Mouse (Mus musculus) c-Kit-positive CD71-negative TER-119-negative erythroid progenitor cells, embryonic 14.5 days (primary cell): ENCODE measurements at regions not wholly inside any gene's neighbourhood (a gene's known extent, or its start where the extent isn't known, plus 50 kb on each side); places are given as distances from the start of the nearest gene placed in this dataset.

Experiments used
- DNase-seq: peaks from one replicate; pipeline ENCODE4 v3.0.0-alpha.2; 2013; ENCODE audit warnings: low read depth

DNA sequence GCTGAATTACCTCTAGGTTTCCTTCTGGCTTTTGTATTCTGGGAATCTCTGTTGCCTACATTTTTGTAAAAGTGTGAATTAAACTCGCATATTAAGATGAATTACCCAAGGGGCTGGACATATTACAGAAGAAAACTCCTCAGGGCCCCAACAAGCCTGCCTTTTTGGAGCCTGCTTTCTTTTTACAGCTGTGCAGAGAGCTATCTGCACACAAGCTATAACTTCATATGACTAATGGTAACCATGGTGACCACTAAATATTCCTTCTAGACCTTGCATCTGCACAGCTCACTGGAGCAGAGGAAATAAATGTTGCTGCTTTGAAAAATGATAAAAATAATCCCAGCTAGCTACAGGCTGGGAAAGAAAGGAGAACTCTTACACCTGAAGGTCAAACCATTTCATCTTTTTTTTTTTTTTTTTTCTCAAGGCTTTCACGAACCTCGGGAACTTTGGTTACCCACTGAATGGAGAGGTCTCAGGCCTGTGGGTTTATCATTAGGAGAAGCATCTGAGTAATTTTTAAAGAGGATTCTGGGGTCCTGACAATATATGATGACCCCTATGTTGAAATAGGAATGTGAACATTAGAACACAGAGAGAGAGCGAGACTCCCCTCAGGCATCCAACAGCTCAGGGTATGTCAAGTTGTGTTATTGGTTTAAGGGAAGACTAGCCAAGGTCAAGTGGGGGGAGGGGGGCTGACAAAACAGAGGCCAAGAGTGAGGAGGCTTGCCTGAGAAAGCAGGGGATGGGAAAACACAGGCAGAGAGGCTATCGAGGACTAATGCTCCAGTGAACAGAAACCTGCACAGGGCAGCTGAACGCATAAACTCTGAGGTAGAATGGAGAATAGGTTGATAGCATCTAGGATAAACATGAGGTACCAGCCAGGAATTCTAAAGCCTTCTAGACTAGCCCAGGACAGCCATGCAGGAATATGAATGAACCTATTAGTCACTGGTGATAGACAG, 188.4 kb downstream of the Phlda1 start:
- no peak for DNase-seq

DNA sequence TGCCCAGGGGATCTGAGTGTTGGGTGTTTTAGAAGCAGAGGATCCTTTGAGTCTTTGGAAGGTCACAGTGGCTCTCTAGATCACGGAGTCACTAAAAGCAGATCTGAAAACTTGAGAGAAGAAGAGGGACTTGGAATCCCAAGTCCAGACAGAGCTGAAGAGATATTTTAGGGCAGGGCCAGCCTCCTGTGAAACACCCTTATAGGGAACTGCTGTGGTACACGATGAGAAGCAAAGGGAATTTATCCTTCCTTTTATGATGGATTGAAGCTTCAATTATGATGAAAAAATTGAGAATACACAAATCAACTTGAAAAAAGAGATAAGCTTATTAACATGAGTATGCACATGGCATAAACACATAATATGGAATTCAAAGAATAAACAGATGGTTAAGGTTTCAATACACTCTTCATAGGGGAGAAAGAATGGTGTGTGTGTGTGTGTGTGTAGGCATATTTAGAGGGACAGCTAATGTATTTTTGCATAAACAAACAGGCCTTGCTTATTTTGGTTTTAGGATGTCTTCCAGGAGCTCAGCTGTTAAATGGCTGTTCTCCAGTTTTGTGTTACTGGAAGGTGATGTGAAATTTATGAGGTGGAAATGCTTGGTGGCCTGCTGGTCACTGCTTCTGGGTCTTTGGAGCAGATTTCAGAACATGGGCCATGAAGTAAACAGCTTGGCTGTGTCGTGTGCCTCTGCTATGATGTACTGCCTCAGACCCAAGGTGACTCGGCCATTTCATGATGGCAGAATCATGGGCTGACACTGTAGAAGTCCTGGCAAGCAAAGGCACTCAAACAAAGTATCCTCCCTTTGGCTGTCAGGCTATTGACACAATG, 190.1 kb downstream of the Phlda1 start:
- no peak for DNase-seq

DNA sequence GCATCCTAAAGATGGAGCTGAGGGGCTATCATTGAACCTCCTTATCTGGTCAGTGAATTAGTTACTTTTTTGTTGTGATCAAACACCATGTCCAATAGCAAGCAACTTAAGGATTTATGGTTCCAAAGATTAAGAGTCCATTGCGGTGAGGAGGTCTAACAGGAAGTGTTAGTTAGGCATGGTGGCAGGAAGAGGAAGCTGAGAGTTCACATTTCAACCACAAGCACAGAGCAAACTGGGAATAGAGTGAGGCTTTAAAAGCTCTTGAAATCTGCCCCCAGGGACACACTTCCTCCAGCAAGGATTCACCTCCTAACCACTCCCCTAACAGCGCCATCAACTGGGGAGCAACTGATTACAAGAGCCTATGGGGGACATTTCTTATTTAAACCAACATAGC, 190.9 kb downstream of the Phlda1 start:
- no peak for DNase-seq

DNA sequence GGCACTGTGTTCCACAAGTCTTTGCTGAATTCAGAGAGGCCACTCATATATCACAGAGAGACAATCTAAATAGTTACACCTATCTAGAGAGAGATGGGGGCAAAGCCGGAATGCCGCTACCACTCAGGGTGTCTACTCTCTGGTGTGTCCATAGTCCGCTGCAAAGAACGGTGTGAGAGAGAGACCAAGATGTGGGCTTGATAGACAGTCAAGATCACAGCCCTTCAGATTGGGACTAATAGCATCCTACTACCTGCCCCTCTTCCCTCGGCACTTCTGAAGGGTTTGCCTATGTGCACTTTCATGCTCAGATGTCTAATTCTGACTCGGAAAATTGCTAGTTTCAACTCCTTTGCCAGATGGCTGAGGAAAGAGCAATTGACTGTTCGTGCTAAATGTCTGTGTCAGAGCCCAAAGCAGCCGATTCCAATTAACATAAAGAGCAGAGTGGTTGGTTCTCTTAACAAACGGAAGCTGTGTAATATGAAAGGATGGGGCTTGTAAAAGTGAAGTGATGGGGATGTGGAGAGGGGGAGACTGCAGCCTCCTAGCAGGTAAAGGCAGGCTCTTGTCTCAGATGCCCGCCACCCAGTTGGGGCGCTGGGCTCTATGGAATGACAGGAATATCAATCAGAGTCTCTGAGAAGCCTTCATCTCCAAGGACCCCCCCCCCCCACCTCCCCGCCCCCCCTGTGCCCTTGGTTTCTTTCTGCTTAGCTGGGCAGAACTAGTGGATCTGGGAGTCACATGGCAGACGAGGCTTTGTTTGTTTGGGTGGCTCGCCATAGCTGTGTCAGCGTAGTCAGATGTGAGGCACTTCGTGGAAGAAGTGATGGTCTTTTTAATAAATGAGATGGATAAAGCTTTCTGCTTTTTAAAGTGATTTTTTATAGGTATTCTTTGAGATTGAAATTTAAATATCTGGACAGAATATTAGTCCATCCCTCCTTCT, 193.7 kb downstream of the Phlda1 start:
- no peak for DNase-seq

DNA sequence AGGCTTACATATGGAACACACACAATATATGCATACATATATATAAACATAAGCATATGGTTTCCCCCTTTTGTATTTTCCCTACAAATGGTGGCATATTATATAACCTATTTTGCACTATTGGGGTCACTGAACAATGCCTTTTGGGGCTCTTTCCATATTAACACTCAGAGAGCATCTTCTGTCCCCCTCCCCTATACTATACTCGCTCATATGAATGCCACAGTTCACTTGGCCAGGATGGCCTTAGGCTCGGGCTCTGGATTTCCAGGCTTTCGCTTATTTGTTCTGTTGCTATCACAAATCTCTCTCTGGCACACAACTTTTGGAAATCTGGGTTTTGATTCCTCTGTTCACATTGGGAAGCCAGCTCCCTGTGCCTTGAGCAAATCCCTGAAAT, 194.5 kb downstream of the Phlda1 start:
- no peak for DNase-seq

DNA sequence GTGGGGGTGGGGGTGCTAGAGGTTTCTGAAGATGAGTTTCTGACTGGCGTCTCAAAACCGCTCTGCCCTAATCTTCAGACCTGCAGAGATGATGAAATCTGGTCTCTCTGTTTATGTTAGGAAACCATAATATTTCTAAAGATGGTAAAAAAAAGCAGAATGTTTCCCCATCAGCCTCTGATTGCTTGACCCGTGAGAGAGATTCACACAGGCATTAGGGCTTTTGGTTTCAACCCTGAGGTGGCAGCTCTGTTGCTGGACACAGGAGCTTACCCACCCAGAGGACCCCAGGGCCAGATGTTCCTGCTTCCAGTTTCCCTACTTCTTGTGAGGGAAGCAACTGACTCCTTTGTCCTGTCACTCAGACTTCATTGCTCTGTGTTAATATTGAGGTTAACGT, 195.1 kb downstream of the Phlda1 start:
- DNase-seq, result no peak

DNA sequence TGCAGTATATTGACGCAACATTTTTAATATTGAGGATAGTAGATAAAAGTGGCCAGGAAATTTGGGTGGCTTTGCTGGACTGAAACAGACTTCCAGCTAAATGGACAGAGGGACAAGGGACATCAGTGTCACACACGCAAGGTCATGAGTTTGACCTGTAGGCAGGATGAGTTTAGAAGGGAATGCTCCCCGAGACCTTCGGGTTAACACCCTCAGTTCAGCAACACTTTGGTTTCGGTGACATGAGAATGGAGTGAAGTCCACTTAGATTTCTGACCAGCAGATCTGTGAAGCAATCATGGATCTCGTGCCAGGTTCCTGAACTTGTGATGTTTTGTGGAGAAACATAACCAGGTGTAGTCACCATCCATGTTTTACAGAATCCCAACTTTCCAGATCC, 196.3 kb downstream of the Phlda1 start:
- DNase-seq, result no peak

DNA sequence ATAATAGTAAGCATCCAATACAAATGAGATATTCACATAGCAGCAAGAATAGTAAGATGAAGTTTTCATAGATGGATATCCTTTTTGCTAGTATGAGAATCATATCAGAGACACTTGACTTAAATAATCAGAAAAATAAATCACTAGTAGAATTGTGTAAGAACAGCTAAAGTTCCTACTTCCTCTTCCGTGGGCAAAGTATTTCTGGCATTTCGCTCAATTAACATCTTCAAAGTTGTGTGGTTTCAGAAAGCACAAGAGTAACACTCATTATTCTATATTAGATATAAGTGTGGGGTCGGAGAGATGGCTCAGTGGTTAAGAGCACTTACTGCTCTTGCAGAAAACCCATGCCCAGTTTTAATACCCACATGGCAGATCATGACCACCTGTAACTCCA, 197.4 kb downstream of the Phlda1 start:
- no peak for DNase-seq

DNA sequence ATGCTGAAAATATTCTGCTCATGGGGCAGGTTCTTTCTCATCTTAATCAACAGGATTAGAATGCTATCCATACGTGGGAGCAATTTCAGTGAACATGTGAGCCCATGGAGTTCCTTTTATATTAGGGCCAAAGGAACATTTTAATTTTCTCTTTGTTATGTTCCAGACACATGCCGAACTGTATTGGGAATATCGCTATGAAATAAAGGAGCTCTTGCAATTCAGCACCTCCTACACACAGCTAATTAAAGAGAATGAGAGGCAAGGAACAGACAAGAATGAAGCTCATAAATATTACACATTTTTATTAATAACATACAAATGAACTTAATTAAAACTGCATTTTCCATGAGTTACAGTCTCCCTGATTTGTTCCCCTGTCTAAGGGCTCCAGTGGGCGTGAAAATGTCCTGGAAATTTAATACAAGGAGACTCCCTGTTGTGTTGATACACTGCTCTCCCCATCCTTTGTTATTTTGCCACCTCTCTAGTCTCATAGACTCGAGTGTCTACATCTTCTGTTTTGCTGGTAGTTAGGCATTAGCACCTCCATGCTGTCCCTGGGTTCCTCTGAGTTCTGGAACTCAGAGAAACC, 205.5 kb downstream of the Phlda1 start:
- DNase-seq, result no peak

DNA sequence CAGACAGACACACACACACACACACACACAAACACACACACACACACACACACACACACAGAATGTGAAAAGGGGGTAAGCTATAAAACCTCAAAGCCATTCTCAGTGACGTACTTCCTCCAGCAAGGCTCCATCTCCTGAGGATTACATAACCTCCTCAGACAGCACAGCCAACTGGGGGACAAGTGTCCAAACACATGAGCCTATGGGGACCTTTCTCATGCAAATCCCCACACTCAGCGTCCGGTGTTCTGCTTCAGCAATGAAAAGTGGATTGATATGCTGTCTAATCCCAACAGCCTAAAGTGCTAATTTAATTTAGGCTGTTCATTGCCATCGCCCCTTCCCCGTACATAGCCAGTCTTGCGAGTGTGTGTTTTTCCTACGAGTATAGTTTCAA, 206.9 kb downstream of the Phlda1 start:
- no peak for DNase-seq

DNA sequence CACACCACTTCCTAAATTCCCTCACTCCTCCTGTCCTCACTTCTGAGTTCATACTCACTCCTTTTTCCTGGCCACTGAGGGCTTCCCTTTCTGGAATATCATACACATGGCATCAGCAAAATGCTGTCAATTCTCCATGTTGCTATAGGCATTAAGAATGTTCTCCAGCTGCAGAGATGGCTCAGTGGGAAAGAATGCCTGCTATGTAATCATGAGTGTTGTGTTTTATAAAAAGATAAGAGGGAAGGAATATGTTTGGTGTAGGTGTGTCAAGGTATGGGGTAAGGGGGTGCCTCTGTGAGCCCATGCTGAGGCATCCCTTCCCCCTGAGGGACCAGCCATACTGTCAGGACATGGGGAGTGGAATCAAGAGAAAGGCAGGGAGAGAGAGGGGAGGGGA, 207.6 kb downstream of the Phlda1 start:
- DNase-seq, result no peak

DNA sequence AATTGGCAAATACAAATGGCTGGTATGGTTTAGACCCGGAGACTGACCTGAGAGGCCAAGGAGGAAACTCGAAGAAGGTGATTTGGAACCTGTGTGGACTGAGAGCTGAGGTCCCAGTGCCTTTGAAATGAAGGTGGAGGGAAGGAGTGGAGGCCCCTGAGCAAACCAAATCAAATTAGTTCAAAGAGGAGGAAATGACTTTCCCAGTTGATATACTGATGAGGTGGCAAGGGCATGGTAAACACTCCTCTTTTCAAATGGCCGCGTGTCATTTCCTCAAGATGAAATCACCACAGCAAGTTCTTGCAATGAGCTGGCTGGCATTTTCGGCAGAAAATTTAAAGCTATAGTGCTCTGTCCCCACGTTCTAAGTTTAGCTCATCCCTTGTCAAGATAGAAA, 209.1 kb downstream of the Phlda1 start:
- DNase-seq, result no peak

DNA sequence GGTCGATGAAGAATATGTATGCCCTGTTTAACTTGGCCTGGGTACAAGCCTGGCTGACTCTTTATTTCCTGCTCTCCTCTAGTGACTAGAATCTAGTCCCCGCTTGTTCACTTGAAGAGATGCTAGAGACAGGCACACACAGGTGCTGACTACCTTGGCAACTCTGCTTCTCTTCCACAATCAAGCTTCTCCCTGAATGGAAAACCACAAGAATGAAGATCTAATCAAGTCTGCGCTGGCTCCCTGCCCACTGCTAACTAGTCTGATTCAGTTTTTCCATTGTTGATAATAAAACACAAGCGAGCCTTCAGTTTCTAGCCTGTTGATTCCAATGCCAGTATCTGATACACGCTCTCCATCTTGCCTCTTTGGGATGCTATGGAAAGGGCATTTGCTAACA, 213.5 kb downstream of the Phlda1 start:
- DNase-seq, result no peak

DNA sequence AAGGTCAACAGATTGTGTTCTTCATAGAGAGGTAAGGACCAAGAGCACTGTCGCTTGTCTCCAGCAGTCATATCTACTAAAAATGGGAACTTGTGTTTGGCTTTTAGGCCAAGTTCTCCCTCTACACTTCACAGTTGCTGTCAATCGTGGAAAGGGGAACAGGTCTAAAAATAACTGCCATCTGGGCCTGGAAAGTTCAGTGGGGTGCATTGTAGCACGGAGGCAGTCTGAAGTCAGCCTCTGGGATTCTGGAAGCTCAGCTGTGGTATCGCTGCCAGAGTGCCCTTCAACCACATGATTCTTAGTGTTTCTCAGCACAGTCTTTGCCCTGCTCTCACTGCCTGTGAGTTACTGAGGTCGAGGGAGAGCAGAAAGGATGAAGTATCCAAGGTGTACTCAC, 215.0 kb downstream of the Phlda1 start:
- peak; percentile 24 for DNase-seq

DNA sequence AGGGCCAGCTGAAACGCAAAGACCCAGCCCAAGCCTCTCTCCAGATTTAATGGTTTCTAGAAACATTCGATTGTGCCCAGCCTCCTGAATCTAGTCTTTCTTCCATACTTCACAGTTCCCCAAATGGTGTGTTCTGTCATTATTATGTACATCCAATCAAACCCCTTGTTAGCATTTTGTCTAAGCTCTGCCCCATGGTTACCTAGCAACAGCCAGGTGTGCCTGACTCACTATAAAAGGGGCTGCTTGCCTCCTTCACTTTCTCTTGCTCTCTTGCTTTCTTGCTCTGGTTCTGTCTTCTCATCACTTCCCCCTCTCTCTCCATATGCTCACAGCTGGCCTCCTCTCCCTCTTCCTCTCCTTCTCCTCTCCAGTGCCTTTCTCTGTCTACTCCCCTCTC, 217.8 kb downstream of the Phlda1 start:
- DNase-seq, result no peak

DNA sequence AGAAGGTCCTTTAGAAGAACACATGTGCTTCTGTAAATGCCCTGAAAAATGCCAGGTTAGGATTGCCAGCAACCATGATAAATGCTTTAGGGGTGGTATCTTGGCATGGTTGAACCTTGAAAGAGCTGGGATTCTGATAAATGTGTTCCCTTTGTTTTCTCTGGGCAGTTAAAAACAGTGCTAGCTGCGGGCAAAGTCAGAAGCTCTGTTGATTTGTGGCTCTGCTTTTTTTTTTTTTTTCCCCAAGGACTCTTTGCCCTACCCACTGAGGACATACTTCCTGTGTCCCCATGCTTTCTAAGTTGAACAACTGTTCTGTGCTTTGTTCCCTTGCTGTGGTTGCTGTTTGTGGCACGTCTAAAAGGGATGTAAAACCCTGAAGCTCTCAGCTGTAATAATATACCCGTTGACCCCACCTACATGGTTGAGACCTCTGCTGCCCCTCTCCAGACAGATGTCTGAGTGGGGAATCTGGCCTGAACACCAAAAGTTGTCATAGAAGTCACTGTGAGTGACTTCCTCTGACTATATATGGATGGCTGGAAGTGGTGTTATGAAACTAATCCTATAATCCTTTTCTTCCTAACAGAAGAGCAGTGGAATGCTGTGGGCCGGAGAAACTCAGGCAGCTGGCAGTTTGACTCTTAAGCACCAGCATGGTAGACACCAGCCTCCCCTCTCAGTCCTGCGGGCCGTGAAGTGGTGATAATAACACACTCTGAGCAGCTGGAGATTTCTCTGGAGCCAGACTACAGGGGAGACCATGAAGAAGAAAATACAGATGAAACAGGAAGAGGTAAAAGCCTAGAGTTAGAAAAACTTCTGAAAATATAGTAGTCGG, 218.7 kb downstream of the Phlda1 start:
- no peak for DNase-seq

DNA sequence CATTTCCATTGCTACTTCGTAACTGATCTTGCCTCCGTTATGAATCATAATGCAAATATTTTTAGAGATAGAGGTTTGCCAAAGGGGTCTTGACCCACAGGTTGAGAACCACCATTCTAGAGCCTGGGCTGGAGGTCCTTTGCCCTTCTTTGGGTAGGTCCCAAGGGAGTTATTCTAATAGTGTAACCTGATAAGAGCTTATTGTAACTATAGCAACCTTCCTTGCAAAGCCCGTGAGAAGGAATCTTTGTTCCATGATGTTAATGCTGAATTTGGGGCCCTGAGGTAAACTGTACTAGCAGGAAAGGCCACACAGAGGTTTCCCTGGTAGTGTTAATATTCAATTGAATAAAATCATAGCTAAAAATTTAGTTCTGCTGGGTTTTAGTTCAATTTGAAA, 229.9 kb downstream of the Phlda1 start:
- no peak for DNase-seq

DNA sequence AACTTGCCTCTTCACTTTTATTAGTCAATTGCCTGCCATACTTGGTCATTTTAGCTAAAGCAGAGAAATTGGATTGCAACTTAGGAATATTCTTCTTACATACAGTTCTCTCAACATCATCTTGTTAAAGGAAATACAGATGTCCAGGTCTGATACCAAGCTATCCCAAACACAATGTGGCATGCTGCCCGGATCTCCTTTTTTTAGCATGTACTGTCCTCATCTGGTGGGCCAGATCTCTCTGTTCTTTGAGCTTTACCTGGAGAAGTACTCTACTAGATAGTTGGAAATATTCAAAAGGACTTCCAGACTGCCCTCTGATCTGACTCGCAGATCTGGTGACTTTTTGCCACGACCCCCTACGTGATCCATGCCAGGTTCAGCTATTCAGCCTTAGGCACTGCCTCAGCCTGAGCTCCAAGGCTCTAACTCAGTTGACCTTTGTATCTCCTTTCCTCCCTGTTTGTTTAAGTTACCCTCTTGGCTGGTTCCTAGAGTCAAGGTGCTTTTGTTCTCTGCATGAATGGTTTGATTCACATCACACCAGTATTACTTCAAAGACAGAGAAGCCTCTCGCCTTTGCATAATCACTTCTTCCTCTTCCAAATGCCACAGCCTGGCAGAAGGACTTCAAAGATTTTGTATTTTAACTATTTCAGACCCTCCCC, 232.9 kb upstream of the Krr1 start:
- DNase-seq, result no peak

DNA sequence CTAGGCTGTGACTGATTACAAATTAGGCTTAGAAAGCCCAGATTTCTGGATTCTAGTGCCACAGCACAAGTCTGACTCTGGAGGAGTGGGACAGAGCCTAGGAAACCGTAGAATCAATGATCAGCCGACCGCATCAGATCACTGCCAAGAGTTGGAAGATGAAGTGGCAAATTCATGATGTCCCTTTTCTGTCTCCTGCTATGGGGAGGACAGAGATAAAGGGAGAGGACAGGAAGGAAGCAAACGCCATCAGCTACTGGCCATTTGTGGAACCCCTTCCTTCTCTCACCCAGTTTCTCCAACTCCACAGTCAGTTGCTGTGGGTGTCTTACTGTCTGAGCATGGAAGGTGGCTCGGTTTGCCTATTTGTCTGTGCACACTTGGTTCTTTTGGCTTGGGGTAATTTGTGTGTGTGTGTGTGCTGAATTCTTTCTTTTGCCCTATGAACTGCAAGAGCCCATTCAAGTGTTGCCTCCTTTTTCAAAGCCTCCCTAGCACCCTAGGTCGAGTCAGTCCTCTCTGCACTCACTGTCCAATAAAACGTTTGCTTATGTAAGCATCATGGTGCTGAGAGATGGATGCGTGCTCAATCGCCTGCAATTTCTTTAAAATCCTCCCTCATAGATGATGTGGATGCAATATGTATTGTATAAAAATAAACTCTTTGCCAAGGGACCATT, 231.7 kb upstream of the Krr1 start:
- DNase-seq, result no peak
